Mouse (Mus musculus): ENCODE data around the gene Robo1. TPM values are rescaled to one million over a fixed set of nuclear protein-coding genes. Genes with fewer than 3 reads are reported as not detected.
A peak's percentile ranks its signal among the peaks of the same experiment; 100 is the strongest.

Gene Robo1
- polyA plus RNA-seq, 1 experiment from 2014 or later, result 26.8 TPM

DNA sequence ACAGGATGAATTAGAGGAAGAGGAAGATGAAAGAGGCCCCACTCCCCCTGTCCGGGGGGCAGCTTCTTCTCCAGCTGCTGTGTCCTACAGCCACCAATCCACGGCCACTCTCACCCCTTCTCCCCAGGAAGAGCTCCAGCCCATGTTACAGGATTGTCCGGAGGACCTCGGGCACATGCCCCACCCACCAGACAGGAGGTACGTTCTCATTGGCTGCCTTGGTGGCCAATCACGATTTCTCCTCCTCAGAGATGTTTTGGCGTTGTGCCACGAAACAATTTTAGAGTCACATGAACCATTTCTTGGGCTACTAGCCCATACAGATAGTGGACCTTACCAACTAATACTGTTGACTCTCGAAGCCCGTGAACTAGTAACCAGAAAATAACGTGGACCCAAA, 704.8 kb downstream of the Robo1 start:
- H3K4me1 ChIP-seq (replicated peaks; ENCODE audit: control insufficient read depth, insufficient read depth, low read length), result 0 out of 2 replicates have a peak, but pooled peaks cover 2% of the 10 kb centered on the region

DNA sequence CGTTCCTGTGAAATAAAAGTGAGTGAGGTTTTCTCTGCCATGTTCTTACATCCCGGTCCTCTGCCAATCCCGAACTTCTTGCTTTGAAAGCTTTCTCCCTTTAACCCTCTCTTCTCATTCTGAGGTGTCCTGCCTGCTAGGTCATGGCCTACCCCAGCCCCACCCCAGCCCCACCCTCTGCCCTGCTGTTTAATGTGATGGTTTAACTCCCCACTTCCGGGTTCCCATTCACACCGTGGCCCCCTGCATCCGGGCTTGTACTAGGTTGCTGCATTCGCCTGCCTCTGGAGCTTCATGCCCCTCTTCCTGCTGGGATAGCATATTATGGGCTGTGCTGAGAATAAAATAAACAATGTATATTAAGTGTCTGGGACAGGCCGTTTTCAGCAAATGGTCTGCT, 706.4 kb downstream of the Robo1 start:
- Histone ChIP-seq H3K4me2 (ENCODE audit: low read depth, low read length) (no peak overlapping the region), H3K4me3 (ENCODE audit: low read length) (no peak overlapping the region), H3K36me3 (ENCODE audit: control insufficient read depth, insufficient read depth, low read length) (peaks cover 3% of the 10 kb centered on the region; the same call in 1 of the 2 replicates), H3K9ac (ENCODE audit: low read length) (no peak overlapping the region), H3K27ac (ENCODE audit: low read length) (no peak overlapping the region), H3K27me3 (ENCODE audit: control insufficient read depth, insufficient read depth, low read depth, low read length) (no peaks in the 10 kb centered on the region), H3K9me3 (ENCODE audit: control insufficient read depth, low read length) (no peaks in the 10 kb centered on the region), H3K4me1 (replicated peaks; ENCODE audit: control insufficient read depth, insufficient read depth, low read length) (0 out of 2 replicates have a peak, but pooled peaks cover 2% of the 10 kb centered on the region)
- no peak for ATAC-seq (ENCODE audit: low read depth)
- 49% methylated on average over 8 of the region's 8 CpGs for WGBS

More for the DNA sequence above, 704.8 kb downstream of the Robo1 start:
- Histone ChIP-seq H3K4me2 (ENCODE audit: low read depth, low read length) (no peak overlapping the region), H3K27me3 (ENCODE audit: control insufficient read depth, insufficient read depth, low read depth, low read length) (no peaks in the 10 kb centered on the region), H3K4me3 (ENCODE audit: low read length) (no peak overlapping the region), H3K36me3 (ENCODE audit: control insufficient read depth, insufficient read depth, low read length) (peaks cover 3% of the 10 kb centered on the region; the same call in 1 of the 2 replicates), H3K9me3 (ENCODE audit: control insufficient read depth, low read length) (no peaks in the 10 kb centered on the region), H3K9ac (ENCODE audit: low read length) (no peak overlapping the region), H3K27ac (ENCODE audit: low read length) (no peak overlapping the region)
- ATAC-seq (ENCODE audit: low read depth), result no peak
- 91% methylated on average over 11 of the region's 11 CpGs for WGBS

DNA sequence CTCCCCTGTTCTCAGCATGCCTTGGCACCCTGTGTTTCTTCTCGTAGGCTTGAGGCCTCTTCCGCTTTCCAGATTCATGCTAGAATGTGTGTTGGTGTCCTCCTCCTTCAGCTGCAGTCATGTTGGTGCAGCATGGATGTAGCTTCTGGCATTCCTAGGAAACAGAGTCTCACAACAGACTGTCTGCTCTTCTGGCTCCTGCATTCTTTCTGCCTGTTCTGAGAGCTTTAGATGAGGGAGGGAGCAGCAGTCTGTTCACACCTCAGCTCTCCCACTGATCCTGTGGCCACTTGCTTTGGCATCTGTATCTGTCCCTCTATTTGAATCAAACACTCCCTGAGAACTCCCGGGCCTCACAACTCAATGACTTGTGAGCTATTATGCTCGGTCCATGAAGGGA, 707.9 kb downstream of the Robo1 start:
- Histone ChIP-seq H3K9me3 (ENCODE audit: control insufficient read depth, low read length) (no peaks in the 10 kb centered on the region), H3K36me3 (ENCODE audit: control insufficient read depth, insufficient read depth, low read length) (peaks cover 3% of the 10 kb centered on the region; the same call in 1 of the 2 replicates), H3K27ac (ENCODE audit: low read length) (peak overlapping the region; percentile 69), H3K27me3 (ENCODE audit: control insufficient read depth, insufficient read depth, low read depth, low read length) (no peaks in the 10 kb centered on the region), H3K9ac (ENCODE audit: low read length) (no peak overlapping the region), H3K4me1 (replicated peaks; ENCODE audit: control insufficient read depth, insufficient read depth, low read length) (0 out of 2 replicates have a peak, but pooled peaks cover 2% of the 10 kb centered on the region), H3K4me3 (ENCODE audit: low read length) (no peak overlapping the region), H3K4me2 (ENCODE audit: low read depth, low read length) (no peak overlapping the region)
- WGBS, result 70% methylated on average over 4 of the region's 4 CpGs
- ATAC-seq (ENCODE audit: low read depth), result peak; percentile 40; the same call in 1 of the 2 replicates

DNA sequence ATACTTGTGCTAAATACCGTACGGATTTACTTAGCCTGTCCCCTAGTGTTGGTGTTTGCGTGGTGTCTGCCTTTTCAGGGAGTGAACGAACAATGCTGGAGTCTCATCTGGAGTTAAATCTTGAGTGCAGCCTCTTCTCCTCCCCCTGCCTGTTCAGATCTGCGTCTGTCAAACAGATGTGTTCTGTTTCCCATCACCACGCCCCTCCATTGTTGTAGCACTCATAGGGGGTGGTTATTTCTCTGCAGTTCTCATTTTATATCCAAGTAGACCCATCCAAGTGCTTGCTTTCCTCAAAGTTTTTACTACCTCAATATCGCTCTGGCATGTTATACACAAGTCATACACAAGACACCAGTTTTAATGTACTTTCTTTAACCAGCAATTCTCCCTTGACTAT, 708.7 kb downstream of the Robo1 start:
- ATAC-seq (ENCODE audit: low read depth), result peak; percentile 93
- WGBS, result 40% methylated on average over 7 of the region's 7 CpGs
- Histone ChIP-seq H3K4me2 (ENCODE audit: low read depth, low read length) (no peak overlapping the region), H3K9ac (ENCODE audit: low read length) (no peak overlapping the region), H3K4me3 (ENCODE audit: low read length) (no peak overlapping the region), H3K27me3 (ENCODE audit: control insufficient read depth, insufficient read depth, low read depth, low read length) (no peaks in the 10 kb centered on the region), H3K36me3 (ENCODE audit: control insufficient read depth, insufficient read depth, low read length) (peaks cover 3% of the 10 kb centered on the region; the same call in 1 of the 2 replicates), H3K27ac (ENCODE audit: low read length) (peak overlapping the region; percentile 77), H3K4me1 (replicated peaks; ENCODE audit: control insufficient read depth, insufficient read depth, low read length) (0 out of 2 replicates have a peak, but pooled peaks cover 2% of the 10 kb centered on the region), H3K9me3 (ENCODE audit: control insufficient read depth, low read length) (no peaks in the 10 kb centered on the region)

DNA sequence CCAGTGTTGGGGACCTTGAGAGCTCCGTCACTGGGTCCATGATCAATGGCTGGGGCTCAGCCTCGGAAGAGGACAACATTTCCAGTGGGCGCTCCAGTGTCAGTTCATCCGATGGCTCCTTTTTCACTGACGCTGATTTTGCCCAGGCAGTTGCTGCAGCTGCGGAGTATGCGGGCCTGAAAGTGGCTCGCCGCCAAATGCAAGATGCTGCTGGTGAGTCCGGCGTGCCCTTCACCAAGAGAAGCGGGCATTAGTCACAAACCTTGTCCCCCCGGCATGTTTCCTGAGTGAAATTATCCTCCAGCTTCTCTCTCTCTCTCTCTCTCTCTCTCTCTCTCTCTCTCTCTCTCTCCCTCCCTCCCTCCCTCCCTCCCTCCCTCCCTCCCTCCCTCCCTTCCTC, 716.2 kb downstream of the Robo1 start:
- Histone ChIP-seq H3K4me3 (ENCODE audit: low read length) (no peak overlapping the region), H3K27ac (ENCODE audit: low read length) (no peak overlapping the region), H3K4me1 (replicated peaks; ENCODE audit: control insufficient read depth, insufficient read depth, low read length) (no peaks in the 10 kb centered on the region), H3K36me3 (ENCODE audit: control insufficient read depth, insufficient read depth, low read length) (peaks cover 4% of the 10 kb centered on the region; the same call in 1 of the 2 replicates), H3K27me3 (ENCODE audit: control insufficient read depth, insufficient read depth, low read depth, low read length) (no peaks in the 10 kb centered on the region), H3K4me2 (ENCODE audit: low read depth, low read length) (no peak overlapping the region), H3K9ac (ENCODE audit: low read length) (no peak overlapping the region), H3K9me3 (ENCODE audit: control insufficient read depth, low read length) (no peaks in the 10 kb centered on the region)
- ATAC-seq (ENCODE audit: low read depth), result no peak
- 91% methylated on average over 13 of the region's 13 CpGs for WGBS

DNA sequence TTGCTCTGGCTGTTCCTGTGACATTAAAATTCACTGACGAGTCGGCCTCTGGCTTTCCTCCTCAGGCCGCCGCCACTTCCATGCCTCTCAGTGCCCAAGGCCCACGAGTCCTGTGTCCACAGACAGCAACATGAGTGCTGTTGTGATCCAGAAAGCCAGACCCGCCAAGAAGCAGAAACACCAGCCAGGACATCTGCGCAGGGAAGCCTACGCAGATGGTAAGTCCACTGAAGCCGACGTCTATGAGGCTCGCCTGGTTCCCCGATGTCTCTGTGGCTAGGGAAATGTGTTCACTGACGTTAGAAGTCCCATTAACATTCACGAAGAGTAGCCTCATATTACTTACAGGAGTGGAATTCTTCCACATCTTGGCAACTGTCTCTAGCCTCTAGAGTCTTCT, 719.6 kb downstream of the Robo1 start:
- Histone ChIP-seq H3K9ac (ENCODE audit: low read length) (no peak overlapping the region), H3K4me2 (ENCODE audit: low read depth, low read length) (no peak overlapping the region), H3K9me3 (ENCODE audit: control insufficient read depth, low read length) (no peaks in the 10 kb centered on the region), H3K27ac (ENCODE audit: low read length) (no peak overlapping the region), H3K4me3 (ENCODE audit: low read length) (no peak overlapping the region), H3K4me1 (replicated peaks; ENCODE audit: control insufficient read depth, insufficient read depth, low read length) (no peaks in the 10 kb centered on the region), H3K27me3 (ENCODE audit: control insufficient read depth, insufficient read depth, low read depth, low read length) (no peaks in the 10 kb centered on the region), H3K36me3 (ENCODE audit: control insufficient read depth, insufficient read depth, low read length) (peaks cover 4% of the 10 kb centered on the region; the same call in 1 of the 2 replicates)
- WGBS, result 85% methylated on average over 14 of the region's 14 CpGs
- ATAC-seq (ENCODE audit: low read depth), result no peak

DNA sequence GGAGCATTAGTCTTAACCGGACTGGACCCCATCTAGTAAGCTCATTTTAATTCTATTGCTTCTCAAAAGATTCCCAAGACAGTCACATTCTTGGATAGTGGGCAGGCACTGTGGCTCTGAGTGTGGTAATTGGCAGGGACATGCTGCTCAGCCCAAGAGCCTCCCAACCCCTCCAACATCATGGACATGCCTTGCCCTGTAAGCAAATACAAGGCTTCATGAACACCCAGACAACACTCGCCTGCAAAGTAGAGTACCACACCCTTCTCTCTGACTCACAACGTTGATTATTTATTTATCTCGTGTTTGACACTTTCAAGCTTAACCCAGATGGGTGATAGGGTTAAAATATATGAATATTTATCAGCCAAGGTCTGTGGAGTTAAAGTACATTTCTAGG, 722.9 kb downstream of the Robo1 start:
- H3K4me2 ChIP-seq (ENCODE audit: low read depth, low read length), result no peak overlapping the region
- 72% methylated on average over 4 of the region's 4 CpGs for WGBS
- ATAC-seq (ENCODE audit: low read depth), result no peak
- no peaks in the 10 kb centered on the region for H3K36me3 ChIP-seq (ENCODE audit: control insufficient read depth, insufficient read depth, low read length)
- no peaks in the 10 kb centered on the region for H3K9me3 ChIP-seq (ENCODE audit: control insufficient read depth, low read length)
- no peaks in the 10 kb centered on the region for H3K27me3 ChIP-seq (ENCODE audit: control insufficient read depth, insufficient read depth, low read depth, low read length)
- no peak overlapping the region for H3K27ac ChIP-seq (ENCODE audit: low read length)
- H3K4me1 ChIP-seq (replicated peaks; ENCODE audit: control insufficient read depth, insufficient read depth, low read length), result no peaks in the 10 kb centered on the region
- no peak overlapping the region for H3K4me3 ChIP-seq (ENCODE audit: low read length)
- H3K9ac ChIP-seq (ENCODE audit: low read length), result no peak overlapping the region

DNA sequence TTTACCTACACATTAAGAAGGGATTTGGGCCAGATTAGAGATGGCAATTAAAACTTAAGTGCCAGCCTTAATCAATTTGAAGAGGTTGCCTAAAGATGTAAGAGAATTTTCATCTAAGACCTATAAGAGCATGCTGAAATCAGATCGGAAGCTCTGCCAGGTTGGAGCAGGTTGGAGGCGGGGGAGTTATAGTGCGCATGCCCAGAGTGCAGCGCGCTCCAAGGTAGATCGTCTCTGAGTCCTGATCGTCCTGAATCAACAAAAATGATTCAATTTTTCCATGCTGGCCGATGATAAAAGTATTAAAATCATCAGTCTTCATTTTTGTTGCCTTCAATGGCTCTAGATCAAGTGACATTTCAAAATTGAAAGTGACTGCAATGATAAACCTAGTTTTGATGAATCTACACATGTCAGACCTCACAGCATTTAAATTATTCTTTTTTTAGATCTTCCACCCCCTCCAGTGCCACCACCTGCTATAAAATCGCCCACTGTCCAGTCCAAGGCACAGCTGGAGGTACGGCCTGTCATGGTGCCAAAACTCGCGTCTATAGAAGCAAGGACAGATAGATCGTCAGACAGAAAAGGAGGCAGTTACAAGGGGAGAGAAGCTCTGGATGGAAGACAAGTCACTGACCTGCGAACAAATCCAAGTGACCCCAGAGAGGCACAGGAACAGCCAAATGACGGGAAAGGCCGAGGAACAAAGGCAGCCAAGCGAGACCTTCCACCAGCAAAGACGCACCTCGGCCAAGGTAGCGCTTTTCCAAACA, 727.3 kb downstream of the Robo1 start:
- no peak for ATAC-seq (ENCODE audit: low read depth)
- 90% methylated on average over 20 of the region's 20 CpGs for WGBS
- 0 out of 2 replicates have a peak, but pooled peaks cover 4% of the 10 kb centered on the region for H3K36me3 ChIP-seq (ENCODE audit: control insufficient read depth, insufficient read depth, low read length)
- H3K27me3 ChIP-seq (ENCODE audit: control insufficient read depth, insufficient read depth, low read depth, low read length), result no peaks in the 10 kb centered on the region
- no peak overlapping the region for H3K27ac ChIP-seq (ENCODE audit: low read length)
- H3K4me1 ChIP-seq (replicated peaks; ENCODE audit: control insufficient read depth, insufficient read depth, low read length), result no peaks in the 10 kb centered on the region
- no peak overlapping the region for H3K9ac ChIP-seq (ENCODE audit: low read length)
- H3K4me2 ChIP-seq (ENCODE audit: low read depth, low read length), result no peak overlapping the region
- no peaks in the 10 kb centered on the region for H3K9me3 ChIP-seq (ENCODE audit: control insufficient read depth, low read length)
- H3K4me3 ChIP-seq (ENCODE audit: low read length), result no peak overlapping the region

DNA sequence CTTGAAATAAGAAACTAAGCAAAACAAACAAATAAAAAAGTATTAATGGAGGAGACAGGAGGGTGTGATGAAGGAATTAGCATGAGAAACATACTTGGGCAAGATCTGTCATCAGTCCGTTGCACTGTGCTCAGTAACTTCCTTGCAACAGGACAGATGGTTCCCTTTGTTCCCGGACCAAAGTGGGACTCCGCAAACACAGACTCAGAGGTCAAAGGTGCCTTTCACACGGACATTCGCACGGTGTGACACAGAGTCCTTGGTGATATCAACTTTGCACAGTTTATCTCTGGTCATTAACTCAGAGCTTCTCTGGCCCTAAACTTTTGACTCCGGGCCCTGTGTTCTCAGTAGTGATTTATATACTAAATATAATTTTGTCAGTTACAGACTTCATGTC, 730.4 kb downstream of the Robo1 start:
- Histone ChIP-seq H3K27ac (ENCODE audit: low read length) (no peak overlapping the region), H3K9me3 (ENCODE audit: control insufficient read depth, low read length) (peaks cover 2% of the 10 kb centered on the region; the same call in 1 of the 2 replicates), H3K4me1 (replicated peaks; ENCODE audit: control insufficient read depth, insufficient read depth, low read length) (no peaks in the 10 kb centered on the region), H3K36me3 (ENCODE audit: control insufficient read depth, insufficient read depth, low read length) (peaks cover 12% of the 10 kb centered on the region), H3K4me3 (ENCODE audit: low read length) (no peak overlapping the region), H3K27me3 (ENCODE audit: control insufficient read depth, insufficient read depth, low read depth, low read length) (no peaks in the 10 kb centered on the region), H3K9ac (ENCODE audit: low read length) (no peak overlapping the region), H3K4me2 (ENCODE audit: low read depth, low read length) (no peak overlapping the region)
- ATAC-seq (ENCODE audit: low read depth), result no peak
- WGBS, result 46% methylated on average over 7 of the region's 7 CpGs

All from lung, embryonic 16.5 days (tissue).